Mouse (Mus musculus) intestine, embryonic 15.5 days (tissue): ENCODE data around the gene Gm20388. TPM values are rescaled to one million over a fixed set of nuclear protein-coding genes. Genes with fewer than 3 reads are reported as not detected.

Experiments
- ATAC-seq: fragments of 200-750 bp; cut with Nextera tagmentation; 2 replicates; pipeline ENCODE4 v1.8.0; 2017; ENCODE audit warnings: moderate TSS enrichment, moderate library complexity
- H3K27ac ChIP-seq: fragments of 300-500 bp; sonication (generic); 2 replicates; pipeline ENCODE4 v1.5.1; 2015; ENCODE audit warnings: mild to moderate bottlenecking, inconsistent platforms
- H3K27me3 ChIP-seq: fragments of 300-500 bp; sonication (generic); replicated peaks from 2 replicates; pipeline ENCODE4 v1.6.1; 2015; ENCODE audit warnings: inconsistent platforms
- H3K36me3 ChIP-seq: fragments of 300-500 bp; sonication (generic); 2 replicates; pipeline ENCODE4 v1.6.1; 2015; ENCODE audit warnings: inconsistent platforms
- H3K4me1 ChIP-seq: fragments of 300-500 bp; sonication (generic); replicated peaks from 2 replicates; pipeline ENCODE4 v1.6.1; 2015; ENCODE audit warnings: inconsistent platforms
- H3K4me2 ChIP-seq: fragments of 300-500 bp; sonication (generic); replicated peaks from 2 replicates; pipeline ENCODE4 v1.6.1; 2015; ENCODE audit warnings: mild to moderate bottlenecking, inconsistent platforms
- H3K4me3 ChIP-seq: fragments of 300-500 bp; sonication (generic); replicated peaks from 2 replicates; pipeline ENCODE4 v1.5.1; 2015; ENCODE audit warnings: inconsistent platforms
- H3K9ac ChIP-seq: fragments of 300-500 bp; sonication (generic); 2 replicates; pipeline ENCODE4 v1.6.1; 2015; ENCODE audit warnings: inconsistent platforms
- H3K9me3 ChIP-seq: fragments of 300-500 bp; sonication (generic); 2 replicates; pipeline ENCODE4 v1.6.1; 2016; ENCODE audit warnings: inconsistent platforms
- WGBS: fragments of 180-500 bp; shearing (Covaris S2); methylation state at CpG from one replicate; pipeline ENCODE4 v1.1.7; 2015; 5-methylcytosine and 5-hydroxymethylcytosine counted together
- polyA plus RNA-seq: library from polyadenylated mRNA; unstranded; fragments of >200 nt; fragmentation: Nextera tagmentation; extraction: Ambion mirVana; gene quantifications from 2 replicates; pipeline ENCODE4 v1.2.1, GENCODE M21; 2015

Gene Gm20388
- polyA plus RNA-seq, 1 experiment from 2014 or later, result not detected

DNA sequence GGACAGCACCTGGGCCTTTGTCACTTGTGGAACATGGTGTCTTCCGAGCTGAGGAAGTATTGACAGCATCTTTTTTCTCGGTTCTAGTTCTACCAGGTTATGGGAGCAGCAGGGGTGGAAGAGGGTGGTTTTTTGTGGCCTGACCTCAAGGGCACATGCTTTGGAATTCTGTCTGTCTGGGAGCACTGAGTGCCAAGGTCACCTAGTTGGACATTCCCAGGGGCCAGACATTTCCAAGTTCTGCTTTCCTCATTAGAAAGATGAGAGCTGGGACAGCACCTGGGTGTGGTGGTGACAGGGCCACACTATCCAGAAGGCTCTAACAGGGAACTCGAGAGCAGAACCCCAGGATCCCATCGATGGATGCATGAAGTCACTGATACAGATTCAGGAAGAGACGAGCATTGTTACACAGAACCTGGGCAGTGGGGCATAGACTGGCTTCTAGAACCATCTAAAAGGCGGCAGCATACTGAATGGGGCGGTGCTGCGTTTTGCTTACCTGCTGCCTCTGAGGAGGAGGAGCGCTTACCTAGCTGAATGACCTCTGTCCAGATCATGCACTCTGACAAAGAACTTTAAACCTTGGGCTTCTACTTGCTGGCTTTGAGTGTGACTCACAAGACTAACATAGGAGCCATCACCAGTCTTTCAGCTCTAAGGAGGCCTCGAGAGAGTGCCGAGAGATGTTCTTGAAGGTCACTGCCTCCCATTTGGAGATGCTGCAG lies 2070.3 kb downstream of the Gm20388 start:
- Histone ChIP-seq H3K4me3 (no peak overlapping the region), H3K4me1 (no peaks in the 10 kb centered on the region), H3K4me2 (no peak overlapping the region), H3K27ac (no peak overlapping the region), H3K36me3 (peaks cover 36% of the 10 kb centered on the region), H3K9me3 (no peaks in the 10 kb centered on the region), H3K9ac (no peak overlapping the region), H3K27me3 (no peaks in the 10 kb centered on the region)
- no peak for ATAC-seq
- 89% methylated on average over 11 of the region's 11 CpGs for WGBS

DNA sequence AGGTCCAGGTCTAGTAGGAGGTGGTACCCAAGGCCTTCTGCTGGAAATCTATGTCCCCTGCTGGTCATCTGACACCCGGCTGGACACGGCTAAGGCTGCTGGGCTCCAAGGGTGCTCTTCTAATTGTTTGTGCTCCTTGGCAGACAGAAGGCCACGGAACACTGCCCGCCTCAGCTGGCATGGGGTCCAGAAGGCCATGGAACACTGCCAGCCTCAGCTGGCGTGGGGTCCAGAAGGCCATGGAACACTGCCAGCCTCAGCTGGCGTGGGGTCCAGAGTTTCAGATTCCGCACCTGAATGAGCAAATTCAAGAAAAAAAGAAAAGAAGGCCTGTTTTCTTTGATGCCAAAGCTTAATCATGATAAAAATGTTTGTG lies 2070.9 kb downstream of the Gm20388 start:
- no peak overlapping the region for H3K27ac ChIP-seq
- H3K27me3 ChIP-seq, result no peaks in the 10 kb centered on the region
- no peak overlapping the region for H3K9ac ChIP-seq
- no peaks in the 10 kb centered on the region for H3K9me3 ChIP-seq
- no peak overlapping the region for H3K4me2 ChIP-seq
- no peak overlapping the region for H3K4me3 ChIP-seq
- no peak for ATAC-seq
- H3K4me1 ChIP-seq, result no peaks in the 10 kb centered on the region
- H3K36me3 ChIP-seq, result peaks cover 31% of the 10 kb centered on the region
- WGBS, result 90% methylated on average over 7 of the region's 7 CpGs

DNA sequence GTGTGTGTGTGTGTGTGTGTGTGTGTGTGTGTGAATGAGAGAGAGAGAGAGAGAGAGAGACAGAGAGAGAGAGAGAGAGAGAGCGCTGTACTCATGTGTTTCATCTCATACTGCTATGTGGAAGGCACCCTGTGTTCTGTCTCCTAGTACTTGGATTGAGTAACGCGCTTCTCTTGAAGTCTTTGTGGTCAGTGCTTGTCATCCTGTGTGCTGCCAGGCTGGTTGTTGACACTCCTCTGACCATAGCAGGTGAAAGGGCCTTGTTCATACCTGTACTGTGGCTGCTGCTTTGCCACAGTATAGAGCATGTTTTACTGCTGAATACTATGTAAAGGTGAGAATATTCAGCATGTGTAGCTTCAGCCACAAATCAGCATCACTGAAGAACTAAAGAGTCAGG lies 2075.0 kb downstream of the Gm20388 start:
- H3K9ac ChIP-seq, result no peak overlapping the region
- ATAC-seq, result no peak
- WGBS, result 88% methylated on average over 3 of the region's 3 CpGs
- no peak overlapping the region for H3K27ac ChIP-seq
- H3K36me3 ChIP-seq, result peaks cover 34% of the 10 kb centered on the region
- no peak overlapping the region for H3K4me2 ChIP-seq
- H3K27me3 ChIP-seq, result no peaks in the 10 kb centered on the region
- no peaks in the 10 kb centered on the region for H3K4me1 ChIP-seq
- no peak overlapping the region for H3K4me3 ChIP-seq
- H3K9me3 ChIP-seq, result no peaks in the 10 kb centered on the region

DNA sequence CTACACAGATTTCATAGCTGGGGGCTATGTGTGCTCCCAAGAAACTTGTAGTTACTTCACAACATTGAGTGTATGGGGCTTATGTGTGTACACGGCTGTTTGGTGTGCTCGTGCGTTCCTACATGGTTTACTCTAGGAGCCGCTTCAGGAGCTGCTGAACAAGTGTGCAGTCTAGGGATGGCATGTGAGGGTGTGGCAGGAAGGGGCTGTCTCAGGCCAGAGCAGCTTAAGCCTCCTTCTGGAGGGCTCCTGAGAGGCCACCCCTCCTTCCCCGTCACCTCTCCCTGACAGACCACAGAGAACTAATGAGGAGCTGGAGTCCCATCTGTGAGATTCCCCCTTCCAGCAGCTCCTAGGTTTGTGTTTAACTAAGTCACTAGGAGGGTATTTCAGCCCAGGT lies 2077.3 kb downstream of the Gm20388 start:
- Histone ChIP-seq H3K4me1 (no peaks in the 10 kb centered on the region), H3K9me3 (no peaks in the 10 kb centered on the region), H3K9ac (no peak overlapping the region), H3K4me2 (no peak overlapping the region), H3K36me3 (peaks cover 29% of the 10 kb centered on the region), H3K27me3 (no peaks in the 10 kb centered on the region), H3K27ac (no peak overlapping the region), H3K4me3 (no peak overlapping the region)
- ATAC-seq, result no peak
- 80% methylated on average over 5 of the region's 5 CpGs for WGBS

DNA sequence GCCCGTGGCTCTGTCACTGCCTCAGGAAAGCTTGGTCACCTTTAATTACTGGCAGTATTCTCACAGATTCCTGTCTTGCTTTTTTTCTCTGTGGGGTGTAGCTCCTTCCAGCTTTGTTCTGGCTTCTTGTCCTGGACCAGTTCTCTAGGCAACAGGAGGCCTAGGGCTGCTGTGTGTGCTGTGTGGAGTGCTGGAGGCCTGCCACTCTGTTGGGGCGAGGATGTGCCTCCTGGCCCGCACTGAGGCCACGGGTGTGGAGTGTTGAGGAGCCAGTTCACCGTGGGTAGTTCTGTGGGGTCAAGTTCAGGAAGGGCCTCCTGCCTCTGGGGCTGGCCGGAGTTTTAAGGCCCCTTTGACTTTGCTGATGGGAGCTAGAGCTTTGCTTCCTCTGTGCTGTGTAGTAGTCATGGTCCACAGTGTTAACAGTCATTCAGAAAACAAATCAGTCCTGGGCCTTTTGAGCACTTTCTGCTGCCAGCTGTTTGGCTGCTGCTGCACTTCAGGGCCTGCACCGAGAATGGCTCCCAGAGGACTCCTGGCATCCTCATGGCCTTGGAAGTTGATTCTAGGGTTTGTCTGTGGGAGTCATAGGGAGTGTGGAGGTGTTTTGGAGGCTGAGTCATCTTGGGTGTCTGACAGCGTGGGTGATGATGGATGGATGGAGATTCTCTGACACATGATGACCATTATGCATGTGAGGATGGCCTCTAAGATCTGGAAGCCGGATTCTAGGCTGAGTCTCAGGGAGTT lies 2080.0 kb downstream of the Gm20388 start:
- H3K9me3 ChIP-seq, result no peaks in the 10 kb centered on the region
- H3K4me1 ChIP-seq, result no peaks in the 10 kb centered on the region
- no peak overlapping the region for H3K27ac ChIP-seq
- WGBS, result 91% methylated on average over 9 of the region's 9 CpGs
- H3K9ac ChIP-seq, result no peak overlapping the region
- no peak for ATAC-seq
- no peak overlapping the region for H3K4me3 ChIP-seq
- H3K36me3 ChIP-seq, result peaks cover 26% of the 10 kb centered on the region
- no peaks in the 10 kb centered on the region for H3K27me3 ChIP-seq
- H3K4me2 ChIP-seq, result no peak overlapping the region

DNA sequence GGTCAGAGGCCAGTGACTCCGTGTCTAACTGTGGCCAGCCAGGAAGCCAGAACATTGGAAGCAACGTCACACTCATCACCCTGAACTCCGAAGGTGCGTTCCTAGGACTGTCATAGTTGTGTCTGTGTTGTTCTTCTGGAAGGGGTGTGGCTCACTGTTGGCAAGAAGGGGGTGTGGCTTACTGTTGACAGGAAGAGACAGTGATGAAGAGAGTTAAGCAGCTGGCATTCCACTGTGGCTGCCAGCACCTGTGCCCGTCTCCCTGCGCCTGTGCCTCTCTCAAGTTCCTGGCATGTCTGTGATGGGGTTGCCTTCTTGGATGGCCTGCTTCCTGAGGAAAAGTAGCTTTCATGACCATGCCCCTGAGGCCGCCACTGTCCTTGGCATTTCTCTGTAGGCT lies 2081.0 kb downstream of the Gm20388 start:
- Histone ChIP-seq H3K4me1 (no peaks in the 10 kb centered on the region), H3K36me3 (peaks cover 23% of the 10 kb centered on the region), H3K4me3 (no peak overlapping the region), H3K27me3 (no peaks in the 10 kb centered on the region), H3K9ac (no peak overlapping the region), H3K9me3 (no peaks in the 10 kb centered on the region), H3K27ac (no peak overlapping the region), H3K4me2 (no peak overlapping the region)
- 80% methylated on average over 7 of the region's 7 CpGs for WGBS
- no peak for ATAC-seq

DNA sequence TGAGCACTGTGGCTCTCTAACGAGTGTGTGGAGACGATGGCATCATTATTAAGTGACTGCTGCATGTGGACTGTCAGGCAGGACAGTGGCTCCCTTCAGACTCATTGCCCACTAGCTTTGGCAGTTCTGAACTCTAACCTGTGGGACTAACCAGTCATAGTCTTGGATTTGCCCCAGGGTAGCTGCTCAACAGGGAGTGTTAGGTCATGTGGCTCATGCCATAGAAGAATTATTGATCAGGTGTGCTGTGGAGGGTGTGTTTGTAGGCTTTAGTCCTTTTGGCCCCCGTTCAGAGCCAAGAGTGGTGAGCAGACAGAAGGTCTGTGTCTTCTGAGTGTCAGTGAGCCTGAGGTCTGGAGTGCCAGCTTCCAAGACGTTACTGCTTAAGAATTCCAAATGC lies 2082.3 kb downstream of the Gm20388 start:
- Histone ChIP-seq H3K27ac (no peak overlapping the region), H3K27me3 (no peaks in the 10 kb centered on the region), H3K4me2 (no peak overlapping the region), H3K4me3 (no peak overlapping the region), H3K4me1 (no peaks in the 10 kb centered on the region), H3K9ac (no peak overlapping the region), H3K9me3 (no peaks in the 10 kb centered on the region), H3K36me3 (peaks cover 29% of the 10 kb centered on the region)
- 75% methylated on average over 4 of the region's 4 CpGs for WGBS
- no peak for ATAC-seq

DNA sequence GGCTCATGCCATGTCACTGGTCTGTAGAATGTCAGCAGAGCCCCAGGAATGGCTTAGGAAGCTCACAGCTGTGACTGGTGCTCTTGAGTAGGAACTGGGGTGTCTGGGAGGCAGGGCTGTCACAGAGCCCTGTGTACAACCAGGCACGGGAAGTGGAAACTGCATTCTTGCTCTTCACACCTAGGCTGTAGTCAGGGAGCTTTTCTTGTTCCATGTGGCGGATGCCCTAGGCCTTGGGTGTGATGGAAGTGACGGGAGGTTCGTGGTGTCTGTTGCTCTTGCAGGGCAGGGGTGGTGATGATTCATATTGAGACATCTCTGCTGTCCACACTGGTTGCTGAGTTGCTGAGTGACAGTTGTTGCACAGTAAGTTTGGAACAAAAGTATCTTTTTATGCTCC lies 2084.5 kb downstream of the Gm20388 start:
- peaks cover 31% of the 10 kb centered on the region for H3K36me3 ChIP-seq

DNA sequence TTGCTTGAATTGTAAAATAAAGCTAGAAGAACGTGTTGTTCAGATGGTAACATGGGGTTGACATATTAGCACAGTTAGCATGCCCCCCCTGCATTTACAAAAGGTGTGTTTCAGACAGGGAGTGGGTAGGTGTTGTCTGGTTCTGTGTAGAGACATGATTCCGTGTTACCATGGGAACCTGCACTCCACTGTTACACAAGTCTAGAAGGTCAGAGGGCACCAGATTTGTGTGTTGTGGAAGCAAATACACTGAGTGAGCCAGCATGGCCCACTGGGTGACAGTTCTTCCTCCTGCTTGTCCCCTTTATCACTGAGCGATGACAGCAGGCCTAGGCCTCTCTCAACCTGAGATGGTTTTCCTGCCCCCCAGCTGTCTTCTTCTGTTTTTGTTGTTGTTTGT lies 2085.3 kb downstream of the Gm20388 start:
- no peaks in the 10 kb centered on the region for H3K9me3 ChIP-seq
- no peak overlapping the region for H3K4me3 ChIP-seq
- H3K36me3 ChIP-seq, result peaks cover 30% of the 10 kb centered on the region
- no peak for ATAC-seq
- H3K4me2 ChIP-seq, result no peak overlapping the region
- WGBS, result 77% methylated on average over 3 of the region's 3 CpGs
- no peaks in the 10 kb centered on the region for H3K4me1 ChIP-seq
- no peak overlapping the region for H3K9ac ChIP-seq
- no peak overlapping the region for H3K27ac ChIP-seq
- no peaks in the 10 kb centered on the region for H3K27me3 ChIP-seq

More for the DNA sequence above, 2084.5 kb downstream of the Gm20388 start:
- no peaks in the 10 kb centered on the region for H3K4me1 ChIP-seq
- no peak overlapping the region for H3K4me2 ChIP-seq
- no peak overlapping the region for H3K4me3 ChIP-seq
- no peak for ATAC-seq
- no peak overlapping the region for H3K9ac ChIP-seq
- 72% methylated on average over 4 of the region's 4 CpGs for WGBS
- H3K27me3 ChIP-seq, result no peaks in the 10 kb centered on the region
- H3K9me3 ChIP-seq, result no peaks in the 10 kb centered on the region
- H3K27ac ChIP-seq, result no peak overlapping the region

DNA sequence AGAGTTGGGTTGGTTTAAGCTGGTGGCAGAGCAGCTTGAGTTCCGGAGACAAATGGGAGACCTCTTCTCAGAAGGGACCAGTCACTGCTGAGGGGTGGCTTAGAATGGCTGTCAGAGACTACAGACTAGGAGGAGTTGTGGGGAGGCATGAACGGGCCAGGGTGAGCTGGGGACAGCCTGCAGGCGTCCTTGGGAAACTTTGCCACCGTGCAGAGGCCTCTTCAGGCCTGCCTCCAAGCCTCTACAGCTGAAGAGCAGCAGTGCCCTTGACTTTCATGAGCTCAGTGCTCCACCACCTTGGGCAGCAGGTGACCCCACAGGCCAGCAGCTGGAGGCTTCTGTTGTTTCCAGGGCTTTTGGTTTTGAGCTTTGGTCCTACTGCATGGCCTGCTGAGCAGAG lies 2088.0 kb downstream of the Gm20388 start:
- Histone ChIP-seq H3K4me3 (no peak overlapping the region), H3K27me3 (no peaks in the 10 kb centered on the region), H3K4me1 (no peaks in the 10 kb centered on the region), H3K27ac (no peak overlapping the region), H3K9ac (no peak overlapping the region), H3K36me3 (peaks cover 35% of the 10 kb centered on the region), H3K9me3 (no peaks in the 10 kb centered on the region), H3K4me2 (no peak overlapping the region)
- 89% methylated on average over 4 of the region's 4 CpGs for WGBS
- no peak for ATAC-seq

DNA sequence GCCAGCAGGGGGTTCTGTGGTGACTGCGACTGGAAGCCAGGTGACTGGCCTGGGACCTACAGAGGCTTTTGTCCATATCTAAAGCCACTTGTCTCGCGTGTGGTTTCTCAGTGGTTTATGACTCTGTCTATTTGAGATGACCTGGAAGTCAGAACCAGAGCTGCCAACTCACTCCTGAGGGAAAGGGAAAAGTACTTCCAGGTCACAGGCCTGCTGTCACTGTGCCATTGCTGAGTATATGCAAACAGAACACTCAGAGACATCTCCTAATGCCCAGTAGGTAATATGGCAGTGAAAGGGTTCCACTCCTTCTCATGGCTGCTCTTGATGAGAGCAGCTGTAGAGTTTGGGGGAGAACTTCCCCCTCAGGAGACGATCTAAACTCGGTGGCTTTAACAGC lies 2088.6 kb downstream of the Gm20388 start:
- H3K4me2 ChIP-seq, result no peak overlapping the region
- H3K36me3 ChIP-seq, result peaks cover 41% of the 10 kb centered on the region
- H3K27me3 ChIP-seq, result no peaks in the 10 kb centered on the region
- no peak for ATAC-seq
- no peaks in the 10 kb centered on the region for H3K4me1 ChIP-seq
- H3K9ac ChIP-seq, result no peak overlapping the region
- H3K27ac ChIP-seq, result no peak overlapping the region
- 75% methylated on average over 5 of the region's 5 CpGs for WGBS
- no peak overlapping the region for H3K4me3 ChIP-seq
- H3K9me3 ChIP-seq, result no peaks in the 10 kb centered on the region

DNA sequence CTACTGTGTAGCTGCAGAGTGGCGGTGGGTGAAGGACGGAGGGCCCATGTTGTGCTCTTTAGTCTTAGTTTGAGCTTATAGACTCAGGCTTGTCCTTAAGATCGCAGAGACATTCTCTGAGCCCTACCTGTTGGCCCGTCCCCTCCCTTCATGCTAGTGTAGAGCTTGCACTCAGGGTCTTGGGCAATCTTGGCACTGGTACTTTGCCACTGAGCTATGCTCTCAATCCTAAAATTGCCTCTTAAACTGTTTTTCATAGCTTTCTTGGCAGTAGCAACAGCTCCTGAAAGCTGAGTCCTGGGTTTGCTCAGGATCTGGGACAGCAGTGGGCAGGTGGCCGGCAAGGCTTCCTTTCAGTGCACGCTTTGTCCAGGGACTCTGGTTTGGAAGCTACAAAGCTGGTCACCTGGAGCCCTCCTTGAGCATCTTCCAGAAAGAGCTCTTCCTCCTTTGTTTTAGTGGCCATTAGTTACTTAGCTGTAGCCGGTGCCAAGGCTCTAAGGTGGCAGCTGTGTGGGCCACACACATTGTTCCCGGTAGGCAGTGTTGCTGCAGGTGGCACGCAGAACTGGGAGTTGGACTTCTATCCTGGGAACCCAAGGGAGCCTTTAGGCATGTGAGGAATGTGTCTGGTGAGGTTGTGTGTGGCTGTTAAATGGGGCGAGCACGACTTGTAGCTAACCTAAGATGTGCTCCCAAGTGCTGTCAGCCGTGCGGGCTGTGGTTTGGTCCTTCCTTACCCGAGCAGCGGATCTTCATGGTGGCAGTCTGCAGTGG lies 2090.9 kb downstream of the Gm20388 start:
- Histone ChIP-seq H3K9me3 (no peaks in the 10 kb centered on the region), H3K36me3 (peaks cover 48% of the 10 kb centered on the region), H3K27me3 (no peaks in the 10 kb centered on the region), H3K4me3 (no peak overlapping the region), H3K27ac (no peak overlapping the region), H3K4me1 (no peaks in the 10 kb centered on the region), H3K4me2 (no peak overlapping the region), H3K9ac (no peak overlapping the region)
- 91% methylated on average over 15 of the region's 15 CpGs for WGBS
- ATAC-seq, result no peak
